Mouse (Mus musculus) kidney, embryonic 14.5 days (tissue): ENCODE data around the gene Shisal2a. TPM values are rescaled to one million over a fixed set of nuclear protein-coding genes. Genes with fewer than 3 reads are reported as not detected.

Experiments used
- ATAC-seq: fragments of 200-750 bp; cut with Nextera tagmentation; 2 replicates; pipeline ENCODE4 v1.8.0; 2017; ENCODE audit warnings: moderate number of reproducible peaks, mild to moderate bottlenecking, moderate TSS enrichment, moderate library complexity; ENCODE audit not compliant: low FRiP score, low TSS enrichment
- H3K27ac ChIP-seq: fragments of 300-500 bp; sonication (generic); 2 replicates; pipeline ENCODE4 v1.5.1; 2014; ENCODE audit warnings: low read depth, mild to moderate bottlenecking, low read length, moderate library complexity, mixed read lengths
- H3K27me3 ChIP-seq: fragments of 300-500 bp; sonication (generic); 2 replicates; pipeline ENCODE4 v1.6.1; 2014; ENCODE audit warnings: mild to moderate bottlenecking, low read length; ENCODE audit not compliant: control insufficient read depth, insufficient read depth
- H3K36me3 ChIP-seq: fragments of 300-500 bp; sonication (generic); 2 replicates; pipeline ENCODE4 v1.6.1; 2014; ENCODE audit warnings: low read length, mixed read lengths; ENCODE audit not compliant: control insufficient read depth, insufficient read depth
- H3K4me1 ChIP-seq: fragments of 300-500 bp; sonication (generic); 2 replicates; pipeline ENCODE4 v1.6.1; 2014; ENCODE audit warnings: low read length, mixed read lengths; ENCODE audit not compliant: control insufficient read depth, insufficient read depth
- H3K4me2 ChIP-seq: fragments of 300-500 bp; sonication (generic); replicated peaks from 2 replicates; pipeline ENCODE4 v1.6.1; 2014; ENCODE audit warnings: low read depth, mild to moderate bottlenecking, low read length
- H3K4me3 ChIP-seq: fragments of 300-500 bp; sonication (generic); 2 replicates; pipeline ENCODE4 v1.5.1; 2014; ENCODE audit warnings: mild to moderate bottlenecking, low read length
- H3K9ac ChIP-seq: fragments of 300-500 bp; sonication (generic); 2 replicates; pipeline ENCODE4 v1.6.1; 2014; ENCODE audit warnings: low read depth, mild to moderate bottlenecking, low read length, moderate library complexity
- H3K9me3 ChIP-seq: fragments of 300-500 bp; sonication (generic); 2 replicates; pipeline ENCODE4 v1.6.1; 2016; ENCODE audit warnings: low read length; ENCODE audit not compliant: control insufficient read depth
- WGBS: fragments of 180-500 bp; shearing (Covaris S2); extraction: QIAGEN DNeasy Blood & Tissue Kit; methylation state at CpG from one replicate; pipeline ENCODE4 v1.1.7; 2014; 5-methylcytosine and 5-hydroxymethylcytosine counted together
- polyA plus RNA-seq: library from polyadenylated mRNA; unstranded; fragments of >200 nt; fragmentation: Nextera tagmentation; extraction: Ambion mirVana; gene quantifications from 2 replicates; pipeline ENCODE4 v1.2.1, GENCODE M21; 2014

Shisal2a gene
- polyA plus RNA-seq, 1 experiment from 2014 or later, result 0.92 TPM

DNA sequence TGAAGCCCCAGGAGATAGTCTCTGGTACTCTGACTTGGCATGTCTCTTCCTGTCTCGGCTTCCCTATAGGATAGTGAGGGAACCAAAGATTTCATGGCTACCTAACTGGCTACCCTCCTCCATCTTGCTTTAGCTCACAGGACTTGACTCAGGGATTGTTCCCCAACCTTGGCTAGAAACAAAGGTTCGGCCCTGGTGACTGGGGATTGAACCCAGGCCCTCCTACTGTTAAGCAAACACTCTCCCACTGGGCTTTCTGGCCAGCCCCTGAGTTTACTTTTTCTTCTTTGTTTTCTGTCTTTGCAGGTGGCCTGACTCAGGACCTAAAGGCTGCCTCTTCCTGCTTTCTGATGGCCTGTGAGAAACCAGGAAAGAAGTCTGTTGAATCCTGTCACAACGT is 45.3 kb downstream of the Shisal2a start:
- WGBS, result 61% methylated on average over 3 of the region's 3 CpGs
- peaks cover 40% of the 10 kb centered on the region for H3K36me3 ChIP-seq
- no peak overlapping the region for H3K9ac ChIP-seq
- no peak overlapping the region for H3K4me2 ChIP-seq
- H3K9me3 ChIP-seq, result no peaks in the 10 kb centered on the region
- H3K4me1 ChIP-seq, result no peaks in the 10 kb centered on the region
- H3K27ac ChIP-seq, result no peak overlapping the region
- no peak overlapping the region for H3K4me3 ChIP-seq
- H3K27me3 ChIP-seq, result no peaks in the 10 kb centered on the region
- ATAC-seq, result no peak

DNA sequence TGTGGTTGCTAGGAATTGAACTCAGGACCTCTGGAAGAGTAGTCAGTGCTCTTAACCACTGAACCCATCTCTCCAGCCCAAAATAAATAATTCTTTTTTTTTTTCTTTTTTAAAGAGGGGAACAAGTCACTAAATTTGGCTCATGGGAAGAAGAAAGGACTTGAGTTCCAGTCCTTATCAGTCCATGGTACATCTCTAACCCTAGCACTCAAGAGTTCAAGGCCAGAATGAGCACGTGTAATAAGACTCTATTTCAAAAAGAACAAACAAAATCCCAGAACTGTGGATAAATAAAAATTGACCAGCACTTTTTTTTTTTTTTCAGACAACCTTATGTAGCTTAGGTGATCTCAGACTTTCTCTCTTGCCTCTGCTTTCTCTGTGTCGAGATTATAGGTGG is 46.4 kb downstream of the Shisal2a start:
- no peaks in the 10 kb centered on the region for H3K9me3 ChIP-seq
- no peaks in the 10 kb centered on the region for H3K27me3 ChIP-seq
- no peak overlapping the region for H3K4me3 ChIP-seq
- no peak overlapping the region for H3K27ac ChIP-seq
- ATAC-seq, result no peak
- WGBS, result 81% methylated on average over 2 of the region's 2 CpGs
- no peaks in the 10 kb centered on the region for H3K4me1 ChIP-seq
- H3K36me3 ChIP-seq, result peaks cover 45% of the 10 kb centered on the region
- no peak overlapping the region for H3K9ac ChIP-seq
- no peak overlapping the region for H3K4me2 ChIP-seq

DNA sequence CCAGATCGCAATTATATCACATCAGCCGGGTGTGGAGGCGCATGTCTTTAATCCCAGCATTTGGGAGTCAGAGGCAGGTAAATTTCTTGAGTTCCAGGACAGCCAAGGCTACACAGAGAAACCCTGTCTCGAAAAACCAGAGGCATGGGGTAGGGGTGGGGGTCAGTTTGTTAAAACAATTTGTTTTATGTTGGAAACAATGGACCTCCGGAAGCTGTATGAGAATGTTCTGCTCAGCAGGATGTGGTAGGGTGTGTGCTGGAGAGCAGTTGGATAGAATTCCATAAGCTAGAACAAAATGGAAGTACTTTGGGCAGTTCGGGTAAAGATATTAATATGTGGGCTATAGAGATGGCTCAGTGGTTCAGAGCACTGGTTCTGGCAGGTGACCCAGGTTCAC is 47.7 kb downstream of the Shisal2a start:
- Histone ChIP-seq H3K4me1 (no peaks in the 10 kb centered on the region), H3K4me3 (no peak overlapping the region), H3K4me2 (no peak overlapping the region), H3K27me3 (no peaks in the 10 kb centered on the region), H3K9ac (no peak overlapping the region), H3K9me3 (no peaks in the 10 kb centered on the region), H3K27ac (no peak overlapping the region), H3K36me3 (peaks cover 45% of the 10 kb centered on the region)
- no peak for ATAC-seq
- 91% methylated on average over 6 of the region's 6 CpGs for WGBS

DNA sequence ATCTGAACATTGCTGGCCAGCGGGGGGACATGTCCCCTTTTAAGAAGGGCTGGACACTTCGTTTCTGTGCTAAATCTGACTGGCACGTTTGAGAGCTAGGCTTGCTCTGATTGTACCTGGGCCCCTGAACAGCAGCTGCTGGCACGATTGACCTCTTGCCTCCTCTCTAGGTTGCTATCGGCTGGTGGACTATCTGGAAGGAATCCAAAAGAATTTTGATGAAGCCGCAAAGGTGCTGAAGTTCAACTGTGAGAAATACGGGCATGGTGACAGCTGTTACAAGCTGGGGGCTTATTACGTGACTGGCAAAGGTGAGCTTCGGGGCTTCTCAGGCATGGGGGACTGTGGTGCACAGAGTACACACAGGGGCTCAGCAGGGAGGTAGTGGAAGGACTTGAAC is 51.1 kb downstream of the Shisal2a start:
- no peak overlapping the region for H3K4me2 ChIP-seq
- H3K4me3 ChIP-seq, result no peak overlapping the region
- H3K9me3 ChIP-seq, result no peaks in the 10 kb centered on the region
- ATAC-seq, result no peak
- H3K4me1 ChIP-seq, result no peaks in the 10 kb centered on the region
- no peak overlapping the region for H3K27ac ChIP-seq
- no peak overlapping the region for H3K9ac ChIP-seq
- 91% methylated on average over 9 of the region's 9 CpGs for WGBS
- peaks cover 31% of the 10 kb centered on the region for H3K36me3 ChIP-seq
- H3K27me3 ChIP-seq, result no peaks in the 10 kb centered on the region

DNA sequence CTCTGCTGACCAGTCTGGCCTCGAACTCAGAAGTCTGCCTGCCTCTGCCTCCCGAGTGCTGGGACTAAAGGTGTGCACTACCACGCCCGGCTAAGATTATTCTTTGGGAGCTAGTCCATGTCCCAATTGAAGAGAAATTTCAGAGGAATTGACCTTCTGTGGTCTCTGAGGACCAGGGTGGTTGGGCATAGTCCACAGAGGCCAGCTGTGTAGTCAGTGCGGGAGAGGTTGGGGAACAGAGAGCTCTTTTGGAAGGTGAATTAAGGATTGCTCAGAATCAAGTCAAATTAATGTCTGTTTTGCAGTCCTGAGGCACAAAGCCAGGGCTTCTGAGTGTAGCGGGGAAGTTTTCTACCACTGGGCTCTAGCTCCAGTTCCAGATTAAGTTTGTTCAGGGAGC is 53.3 kb downstream of the Shisal2a start:
- no peak overlapping the region for H3K4me2 ChIP-seq
- 97% methylated on average over 6 of the region's 6 CpGs for WGBS
- H3K4me1 ChIP-seq, result no peaks in the 10 kb centered on the region
- H3K27ac ChIP-seq, result no peak overlapping the region
- H3K9ac ChIP-seq, result no peak overlapping the region
- H3K27me3 ChIP-seq, result no peaks in the 10 kb centered on the region
- no peak for ATAC-seq
- no peak overlapping the region for H3K4me3 ChIP-seq
- no peaks in the 10 kb centered on the region for H3K9me3 ChIP-seq
- H3K36me3 ChIP-seq, result peaks cover 19% of the 10 kb centered on the region; the same call in 1 of the 2 replicates

DNA sequence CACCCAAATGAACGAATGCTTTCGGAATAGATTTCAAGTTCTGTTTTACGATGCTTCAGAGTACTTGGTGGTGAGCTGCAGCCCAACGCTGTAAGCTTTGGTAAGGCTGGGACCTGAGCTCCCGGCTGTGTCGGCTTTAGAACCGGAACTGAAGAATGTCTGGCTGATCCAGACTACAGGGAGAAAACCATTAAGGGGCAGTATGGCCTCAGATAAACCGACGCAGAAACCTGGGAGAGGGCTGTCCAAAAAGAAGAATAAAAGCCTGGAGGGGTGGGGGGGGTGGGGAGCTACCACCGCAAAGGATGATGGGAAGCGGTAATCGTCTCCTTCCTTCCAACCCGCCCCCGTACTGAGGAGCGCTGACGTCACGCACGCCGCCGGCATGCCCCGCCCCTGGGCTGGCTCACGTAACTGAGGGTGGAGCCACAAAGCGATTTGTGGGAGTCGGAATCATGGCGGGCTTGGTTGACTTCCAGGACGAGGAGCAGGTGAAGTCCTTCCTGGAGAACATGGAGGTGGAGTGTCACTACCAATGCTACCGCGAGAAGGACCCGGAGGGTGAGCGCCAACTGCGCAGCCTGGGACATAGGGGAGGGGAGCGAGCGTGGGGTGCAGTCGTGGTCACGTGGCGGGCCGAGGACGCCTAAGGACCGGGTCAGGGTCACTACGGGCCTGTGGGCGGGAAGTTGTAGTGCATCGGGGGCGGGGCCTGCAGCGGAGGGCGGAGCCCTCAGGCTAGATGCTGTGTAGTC is 55.2 kb downstream of the Shisal2a start, which contains the start of gene Coa7:
Gene Coa7 (plus strand): TSS at position 411 of the 755 bp plus-strand sequence.
- no peaks in the 10 kb centered on the region for H3K4me1 ChIP-seq
- H3K27me3 ChIP-seq, result no peaks in the 10 kb centered on the region
- H3K4me2 ChIP-seq, result peak within 1 kb of the TSS; percentile 60
- peak within 1 kb of the TSS; percentile 71 for H3K4me3 ChIP-seq
- under 1% methylated on average over 45 of the region's 45 CpGs for WGBS
- H3K9ac ChIP-seq, result peak within 1 kb of the TSS; percentile 67
- no peaks in the 10 kb centered on the region for H3K9me3 ChIP-seq
- peak within 1 kb of the TSS; percentile 91 for H3K27ac ChIP-seq
- peaks cover 12% of the 10 kb centered on the region; the same call in 1 of the 2 replicates for H3K36me3 ChIP-seq
- peak; percentile 94 for ATAC-seq

DNA sequence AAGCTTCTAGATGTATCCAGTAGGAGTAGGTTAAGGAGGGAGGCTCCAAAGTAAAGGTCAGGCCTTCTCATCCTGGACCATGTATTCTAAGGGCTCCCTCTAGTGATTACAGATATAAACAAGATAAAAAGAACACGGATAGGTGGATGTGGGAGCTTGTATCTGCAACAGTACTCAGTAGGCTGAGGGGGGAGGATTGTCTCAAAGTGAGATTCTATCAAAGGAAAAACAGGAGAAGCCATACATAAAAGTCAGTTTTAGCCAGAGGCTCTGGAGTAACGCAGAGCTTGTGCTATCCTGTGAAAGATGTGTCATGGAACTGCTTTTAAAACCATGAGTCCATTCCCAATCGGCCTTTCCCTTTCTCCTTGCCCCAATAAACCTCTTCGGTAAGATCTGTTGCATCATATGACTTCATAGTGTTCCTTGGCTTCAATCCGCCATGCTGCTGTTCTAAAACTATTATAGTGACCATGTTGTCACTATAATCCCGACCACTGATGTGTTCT is 56.0 kb downstream of the Shisal2a start:
- Histone ChIP-seq H3K4me1 (no peaks in the 10 kb centered on the region), H3K36me3 (peaks cover 10% of the 10 kb centered on the region; the same call in 1 of the 2 replicates), H3K9me3 (no peaks in the 10 kb centered on the region), H3K4me3 (peak overlapping the region; percentile 71), H3K27ac (peak overlapping the region; percentile 91), H3K4me2 (peak overlapping the region; percentile 56), H3K9ac (peak overlapping the region; percentile 67; the same call in 1 of the 2 replicates), H3K27me3 (no peaks in the 10 kb centered on the region)
- WGBS, result 34% methylated on average over 6 of the region's 6 CpGs
- peak; percentile 10; the same call in 1 of the 2 replicates for ATAC-seq

DNA sequence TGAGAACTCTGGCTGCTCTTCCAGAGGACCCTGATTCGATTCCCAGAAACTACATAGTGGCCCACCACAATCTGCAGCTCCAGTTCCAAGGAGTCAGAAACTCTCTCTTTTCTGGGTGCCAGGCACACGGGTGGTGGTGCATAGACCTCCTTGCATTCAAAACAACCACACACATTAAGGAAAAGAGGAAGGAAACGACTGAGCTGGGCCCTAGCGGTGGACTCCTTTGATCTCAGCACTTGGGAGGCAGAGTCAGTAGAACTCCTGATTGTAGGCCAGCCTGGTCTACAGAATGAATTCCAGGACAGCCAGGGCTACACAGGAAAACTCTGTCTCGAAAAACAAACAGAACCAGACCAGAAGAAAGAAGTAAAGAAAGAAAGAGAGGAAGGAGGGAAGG is 59.6 kb downstream of the Shisal2a start:
- H3K27ac ChIP-seq, result no peak overlapping the region
- no peak overlapping the region for H3K9ac ChIP-seq
- no peaks in the 10 kb centered on the region for H3K36me3 ChIP-seq
- no peak for ATAC-seq
- H3K4me1 ChIP-seq, result no peaks in the 10 kb centered on the region
- H3K4me3 ChIP-seq, result no peak overlapping the region
- no peak overlapping the region for H3K4me2 ChIP-seq
- H3K27me3 ChIP-seq, result no peaks in the 10 kb centered on the region
- H3K9me3 ChIP-seq, result no peaks in the 10 kb centered on the region
- 70% methylated on average over 5 of the region's 5 CpGs for WGBS

DNA sequence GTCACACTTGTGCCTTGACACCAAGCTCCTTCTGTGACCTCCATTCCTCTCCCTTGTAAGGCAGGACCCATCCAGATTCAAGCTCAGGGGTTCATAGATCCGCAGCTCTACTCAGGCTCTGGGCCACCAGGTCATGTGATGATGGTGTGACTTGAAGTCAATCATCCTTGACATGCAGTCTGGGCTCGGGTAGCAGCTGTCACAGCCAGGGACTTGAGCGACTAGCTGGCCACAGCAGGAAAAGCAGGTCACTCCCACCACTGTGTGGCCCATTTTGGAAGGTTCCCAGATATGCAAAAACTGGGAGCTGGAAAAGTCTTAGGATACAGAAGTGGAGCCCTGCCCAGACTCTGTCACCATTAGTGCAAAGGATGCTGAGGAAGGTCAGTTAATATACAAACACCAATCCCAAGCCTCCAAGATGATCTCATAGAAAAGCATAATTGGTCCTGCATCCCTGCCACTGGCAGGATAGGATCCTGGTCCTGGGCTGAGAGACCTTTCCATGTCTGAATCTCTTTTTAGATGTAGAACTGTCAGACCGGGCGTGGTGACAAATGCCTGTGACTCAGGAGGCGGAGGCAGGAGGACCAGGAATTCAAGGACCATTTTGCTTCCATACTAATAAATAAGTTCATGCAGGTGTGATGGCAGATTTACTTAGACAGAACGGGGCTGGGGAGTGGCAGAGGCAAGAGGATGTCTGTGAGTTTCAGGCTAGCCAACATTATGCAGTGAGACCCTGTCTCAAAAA is 62.3 kb downstream of the Shisal2a start:
- Histone ChIP-seq H3K27me3 (no peaks in the 10 kb centered on the region), H3K36me3 (no peaks in the 10 kb centered on the region), H3K9me3 (no peaks in the 10 kb centered on the region), H3K27ac (no peak overlapping the region), H3K9ac (no peak overlapping the region), H3K4me1 (no peaks in the 10 kb centered on the region), H3K4me3 (no peak overlapping the region), H3K4me2 (no peak overlapping the region)
- 55% methylated on average over 7 of the region's 7 CpGs for WGBS
- 0 out of 2 replicates have a peak, but pooled peaks have one; percentile 28 for ATAC-seq
